Mouse (Mus musculus): ENCODE results near the gene Pym1.

Gene Pym1

GRCm38 (mm10) chr10:128804271-128805091, 56.8 kb downstream of the Pym1 start, which contains the start of gene Tmem198b:
TSS of gene Tmem198b (minus strand) at chr10:128804370.
- in situ Hi-C loops (cut with MboI): no loop called here

- in situ Hi-C loops (cut with MboI): no loop called here
Measured at GRCm38 (mm10) chr10:128805092-128806000, 57.7 kb downstream of the Pym1 start.

DNA sequence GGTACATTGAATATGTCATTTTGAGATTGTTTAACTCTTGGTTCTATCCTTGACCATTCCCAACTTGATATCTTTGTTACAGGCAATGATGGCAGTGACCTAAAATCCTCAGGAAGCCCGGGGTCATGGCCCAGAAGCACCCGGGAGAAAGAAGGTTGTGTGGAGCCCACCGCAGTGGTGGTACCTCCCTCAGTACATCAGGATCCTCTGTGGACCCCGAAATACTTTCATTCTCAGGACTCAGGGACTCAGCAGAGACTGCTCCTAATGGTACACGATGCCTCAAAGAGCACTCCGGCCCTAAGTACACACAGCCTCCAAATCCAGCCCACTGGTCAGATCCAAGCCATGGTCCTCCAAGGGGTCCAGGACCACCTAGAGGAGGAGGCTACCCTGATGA, 58.4 kb downstream of the Pym1 start:
- in situ Hi-C loops (cut with MboI): no loop called here

- in situ Hi-C loops (cut with MboI): no loop called here
Measured at GRCm38 (mm10) chr10:128807018-128807417, 59.3 kb downstream of the Pym1 start.
